Mouse (Mus musculus) embryo, embryonic 11.5 days (tissue): ENCODE measurements at regions not wholly inside any gene's neighbourhood (a gene's known extent, or its start where the extent isn't known, plus 50 kb on each side); places are given as distances from the start of the nearest gene placed in this dataset.
A peak's percentile ranks its signal among the peaks of the same experiment; 100 is the strongest.

Experiments
- DNase-seq: peaks from one replicate; pipeline ENCODE4 v3.0.0-alpha.2; 2012; ENCODE audit warnings: low read depth, low spot score

GRCm38 (mm10) chrX:57711914-57712313 is 208.4 kb upstream of the Gpr101 start:
- DNase-seq, result no peak

GRCm38 (mm10) chrX:57709115-57709877 is 205.7 kb upstream of the Gpr101 start:
- DNase-seq, result no peak

GRCm38 (mm10) chrX:57708501-57708900 is 204.9 kb upstream of the Gpr101 start:
- DNase-seq, result no peak

- DNase-seq, result no peak
Observed at GRCm38 (mm10) chrX:57707932-57708331, 204.4 kb upstream of the Gpr101 start.

GRCm38 (mm10) chrX:57706683-57707308 is 203.2 kb upstream of the Gpr101 start:
- no peak for DNase-seq

- DNase-seq, result no peak
Observed at GRCm38 (mm10) chrX:57692506-57692905, 188.9 kb upstream of the Gpr101 start.

- no peak for DNase-seq
Observed at GRCm38 (mm10) chrX:57676764-57677163, 173.2 kb upstream of the Gpr101 start.

GRCm38 (mm10) chrX:57674955-57675354 is 171.4 kb upstream of the Gpr101 start:
- DNase-seq, result peak; percentile 4

- no peak for DNase-seq
Observed at GRCm38 (mm10) chrX:57659571-57659970, 156.0 kb upstream of the Gpr101 start.

- DNase-seq, result no peak
Observed at GRCm38 (mm10) chrX:57656035-57656434, 152.5 kb upstream of the Gpr101 start.

GRCm38 (mm10) chrX:57655483-57655882 is 151.9 kb upstream of the Gpr101 start:
- DNase-seq, result no peak
